Mouse (Mus musculus) gastrocnemius, adult 8-10 months (tissue): ENCODE data around the gene Adprh. TPM values are rescaled to one million over a fixed set of nuclear protein-coding genes. Genes with fewer than 3 reads are reported as not detected.

Experiments used
- DNase-seq, 2 experiments: peaks; one replicate each; pipeline ENCODE4 v3.0.0; 2022; ENCODE audit warnings: low spot score in 2 of 2
- total RNA-seq, 4 experiments: library from RNA; stranded (reverse); gene quantifications; 2 replicates each; pipeline ENCODE4 v1.2.4; 2022

Gene Adprh
- total RNA-seq, 4 experiments from 2014 or later = 17.3 to 17.5 (median 17.4) TPM

DNA sequence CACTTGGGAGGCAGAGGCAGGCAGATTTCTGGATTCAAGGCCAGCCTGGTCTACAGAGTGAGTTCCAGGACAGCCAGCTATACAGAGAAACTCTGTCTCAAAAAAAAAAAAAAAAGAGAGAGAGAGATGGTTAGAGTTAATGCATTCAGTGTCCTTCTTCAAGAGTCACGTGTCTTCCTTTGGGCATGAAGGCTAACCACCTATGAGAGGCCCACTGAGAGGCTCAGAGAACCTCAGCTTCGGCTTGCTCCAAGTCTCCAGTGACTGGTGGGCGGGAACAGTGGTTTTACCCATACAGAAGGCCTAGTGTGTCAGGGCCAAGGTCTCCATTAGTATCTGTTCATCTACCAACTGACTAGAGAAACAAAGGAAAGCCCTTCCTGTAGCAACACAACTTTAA is 53.4 kb downstream of the Adprh start:
- DNase-seq = no peak

DNA sequence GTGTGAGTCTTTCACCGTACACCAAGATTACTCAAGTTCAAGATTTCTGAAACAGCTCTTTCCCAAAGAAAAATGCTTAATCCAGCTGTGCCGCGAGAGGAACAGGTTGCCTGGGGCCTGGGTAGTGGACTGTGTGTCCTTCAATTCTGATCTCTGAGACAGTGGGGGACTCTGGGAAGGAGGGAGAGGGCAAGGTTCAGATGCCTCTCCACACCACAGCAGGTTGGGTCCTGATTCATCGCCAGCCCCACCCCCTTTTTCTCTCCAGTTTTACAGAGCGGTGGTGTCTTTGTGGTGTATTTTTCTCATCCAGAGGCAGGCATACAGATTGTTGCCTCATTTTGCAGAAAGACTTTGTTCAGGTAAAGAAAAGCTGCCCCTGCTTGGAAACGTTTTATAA is 54.2 kb downstream of the Adprh start:
- no peak for DNase-seq

DNA sequence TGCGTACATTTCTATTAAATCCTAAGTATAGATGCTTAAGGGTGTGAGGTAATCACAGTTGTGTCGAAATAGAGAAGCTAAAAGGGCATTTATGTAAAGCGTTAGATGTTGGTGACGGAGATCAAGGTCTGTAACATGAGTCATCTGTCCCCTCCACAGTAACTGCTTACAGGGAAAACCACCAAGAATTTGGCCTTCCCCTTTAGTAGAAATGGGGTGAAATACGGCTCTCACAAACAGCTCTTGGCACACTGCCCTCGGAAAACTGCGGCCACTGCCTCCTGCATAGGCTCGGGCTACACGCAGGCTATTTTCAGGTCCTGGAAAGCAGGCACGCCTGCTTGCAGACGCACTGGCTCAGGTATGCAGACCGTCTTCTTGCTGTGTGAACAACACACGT is 56.3 kb downstream of the Adprh start:
- DNase-seq = peak; percentile 49 to 58

DNA sequence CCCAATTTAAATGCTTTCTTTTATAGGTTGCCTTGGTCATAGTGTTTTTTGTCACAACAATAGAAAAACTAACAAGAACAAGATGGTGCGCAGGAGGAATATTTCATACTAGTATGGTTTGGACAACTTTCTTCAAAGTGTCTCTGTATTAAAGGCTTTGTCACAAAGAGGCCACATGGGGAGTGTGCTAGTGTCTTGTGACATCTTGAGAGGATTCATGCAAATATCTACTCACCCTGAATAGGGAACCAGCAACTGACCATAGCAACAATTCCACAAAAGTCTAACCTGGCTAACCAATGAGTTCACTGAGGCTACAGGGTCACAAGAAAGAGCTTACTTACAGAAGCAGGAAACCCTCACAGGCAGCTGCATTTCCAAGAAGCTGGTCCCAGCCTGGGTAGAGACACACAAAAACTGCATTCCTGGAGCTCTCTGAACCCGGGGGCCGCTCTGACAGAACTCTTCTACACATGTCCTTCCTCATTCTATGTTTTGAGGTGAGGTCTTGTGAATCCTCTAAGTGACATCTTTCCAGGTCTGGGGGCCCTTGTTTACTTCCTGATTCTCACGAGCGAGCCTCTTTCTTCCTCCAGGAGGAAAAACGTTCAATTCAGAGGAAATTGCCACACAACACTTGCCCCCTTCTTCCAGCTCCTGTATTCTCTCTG is 57.3 kb downstream of the Adprh start:
- DNase-seq = no peak

DNA sequence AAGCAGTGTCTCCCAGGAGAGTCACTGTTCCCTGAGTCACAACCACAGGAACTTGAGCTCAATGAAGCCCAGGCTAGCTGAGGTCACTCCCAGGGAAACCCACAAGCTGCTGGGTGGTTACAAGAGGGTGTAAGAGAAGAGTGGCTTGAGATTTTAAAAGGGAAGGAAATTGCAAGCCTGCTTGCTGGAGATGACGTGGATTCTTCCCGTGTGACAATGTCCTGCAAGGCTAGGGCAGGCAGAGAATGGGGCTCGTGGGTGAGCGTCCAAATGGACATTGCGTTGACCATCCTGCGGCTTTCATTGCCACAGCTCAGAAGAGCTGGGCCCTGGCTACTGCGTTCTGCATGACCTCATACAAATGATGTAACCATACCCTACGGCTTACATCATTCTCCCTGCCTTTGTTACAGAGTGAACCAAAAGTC is 58.3 kb downstream of the Adprh start:
- DNase-seq = no peak

Other genes with a start within 250 kb of the Adprh start
- not detected for gene Nr1i2, start 157.9 kb downstream of the Adprh start, total RNA-seq
- not detected for gene Maats1, start 110.6 kb downstream of the Adprh start, total RNA-seq
- 100 to 1,000 TPM; 115 to 194 (median 149) TPM for gene Cox17, start 105.7 kb downstream of the Adprh start, total RNA-seq
- not detected for gene Gm21987, start 105.7 kb downstream of the Adprh start, total RNA-seq
- gene Popdc2, start 90.5 kb downstream of the Adprh start, total RNA-seq = 10 to 100 TPM; 55.3 to 81.4 (median 68.5) TPM
- gene Pla1a, start 19.6 kb downstream of the Adprh start, total RNA-seq = 1 to 10 TPM; 2.5 to 4.7 (median 3.6) TPM
- gene Cd80, start 2.9 kb upstream of the Adprh start, total RNA-seq = under 1 TPM in 2 of 4 experiments, not detected in 2; 0.12 to 0.22 TPM
- 10 to 100 TPM; 42.4 to 50.3 (median 43.5) TPM for gene Timmdc1, start 70.0 kb upstream of the Adprh start, total RNA-seq
- 10 to 100 TPM in 3 of 4 experiments, 1 to 10 TPM in 1; 8.9 to 11.1 (median 10.5) TPM for gene Poglut1, start 97.6 kb upstream of the Adprh start, total RNA-seq
- 10 to 100 TPM; 14.0 to 19.3 (median 15.5) TPM for gene Tmem39a, start 106.0 kb upstream of the Adprh start, total RNA-seq